Mouse (Mus musculus): ENCODE results near the gene Odf3b. TPM values are rescaled to one million over a fixed set of nuclear protein-coding genes. Genes with fewer than 3 reads are reported as not detected.

The Odf3b gene
- polyA plus RNA-seq (2014; fragmentation: Nextera tagmentation; extraction: Ambion mirVana) = 0.80 and 1.3 TPM in 2 replicates

DNA sequence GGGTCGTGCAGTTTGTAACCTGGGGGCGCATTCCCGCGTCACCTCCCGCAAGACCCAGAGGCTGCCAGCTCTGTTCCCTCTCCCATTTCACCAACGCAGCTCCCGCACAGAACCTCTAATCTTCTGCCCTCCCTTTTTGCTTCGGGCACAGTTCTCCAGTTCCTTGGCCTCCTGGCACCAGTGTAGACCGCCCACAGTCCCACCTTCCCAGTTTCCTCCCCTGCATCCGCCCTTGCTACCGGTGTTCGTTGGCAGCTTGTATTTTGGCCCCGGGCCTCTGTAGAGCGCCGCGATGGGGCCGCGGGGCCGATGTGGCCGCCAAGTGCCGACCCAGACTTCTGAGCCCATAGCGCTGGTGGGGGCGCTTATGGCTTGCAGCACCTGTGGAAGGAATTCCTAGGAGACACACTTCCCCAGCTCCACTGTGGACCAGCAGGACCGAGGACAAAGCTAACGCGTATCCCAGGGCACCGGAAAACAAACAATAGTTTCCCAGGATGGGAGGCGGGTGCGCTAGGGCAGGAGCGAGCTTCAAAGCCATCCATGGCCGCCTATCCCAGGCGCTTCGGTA lies at the start of gene Odf3b:
Gene Odf3b, minus strand, starts transcription at position 452 of the 571 bp plus-strand sequence.
- peak within 1 kb of the TSS; percentile 49 for H3K4me2 ChIP-seq (replicated peaks; ENCODE audit: low read depth, low read length)
- H3K36me3 ChIP-seq (ENCODE audit: control insufficient read depth, insufficient read depth, low read length) = no peaks in the 10 kb centered on the region
- under 1% methylated on average over 33 of the region's 33 CpGs for WGBS
- no peak within 1 kb of the TSS for H3K9ac ChIP-seq (replicated peaks; ENCODE audit: low read depth, low read length)
- H3K27ac ChIP-seq (ENCODE audit: low read length) = no peak within 1 kb of the TSS
- peak within 1 kb of the TSS; percentile 35 for H3K4me3 ChIP-seq (ENCODE audit: low read depth, low read length)
- no peak for ATAC-seq (ENCODE audit: insufficient number of reproducible peaks, insufficient read depth, low FRiP score, low read depth)
- H3K9me3 ChIP-seq (ENCODE audit: control insufficient read depth, low read depth, low read length) = no peaks in the 10 kb centered on the region
- H3K4me1 ChIP-seq (ENCODE audit: control insufficient read depth, insufficient read depth, low read length) = peaks cover 9% of the 10 kb centered on the region; the same call in 1 of the 2 replicates
- peaks cover 28% of the 10 kb centered on the region for H3K27me3 ChIP-seq (ENCODE audit: control insufficient read depth, insufficient read depth, low read length)

GRCm38 (mm10) chr15:89428136-89428790 lies 49.2 kb upstream of the Odf3b start:
- no peak overlapping the region for H3K9ac ChIP-seq (replicated peaks; ENCODE audit: low read depth, low read length)
- no peaks in the 10 kb centered on the region for H3K9me3 ChIP-seq (ENCODE audit: control insufficient read depth, low read depth, low read length)
- H3K27ac ChIP-seq (ENCODE audit: low read length) = no peak overlapping the region
- no peaks in the 10 kb centered on the region for H3K27me3 ChIP-seq (ENCODE audit: control insufficient read depth, insufficient read depth, low read length)
- ATAC-seq (ENCODE audit: insufficient number of reproducible peaks, insufficient read depth, low FRiP score, low read depth) = no peak
- no peaks in the 10 kb centered on the region for H3K4me1 ChIP-seq (ENCODE audit: control insufficient read depth, insufficient read depth, low read length)
- 83% methylated on average over 19 of the region's 19 CpGs for WGBS
- peak overlapping the region; percentile 78 for H3K4me3 ChIP-seq (ENCODE audit: low read depth, low read length)
- H3K36me3 ChIP-seq (ENCODE audit: control insufficient read depth, insufficient read depth, low read length) = peaks cover 15% of the 10 kb centered on the region
- peak overlapping the region; percentile 85 for H3K4me2 ChIP-seq (replicated peaks; ENCODE audit: low read depth, low read length)

DNA sequence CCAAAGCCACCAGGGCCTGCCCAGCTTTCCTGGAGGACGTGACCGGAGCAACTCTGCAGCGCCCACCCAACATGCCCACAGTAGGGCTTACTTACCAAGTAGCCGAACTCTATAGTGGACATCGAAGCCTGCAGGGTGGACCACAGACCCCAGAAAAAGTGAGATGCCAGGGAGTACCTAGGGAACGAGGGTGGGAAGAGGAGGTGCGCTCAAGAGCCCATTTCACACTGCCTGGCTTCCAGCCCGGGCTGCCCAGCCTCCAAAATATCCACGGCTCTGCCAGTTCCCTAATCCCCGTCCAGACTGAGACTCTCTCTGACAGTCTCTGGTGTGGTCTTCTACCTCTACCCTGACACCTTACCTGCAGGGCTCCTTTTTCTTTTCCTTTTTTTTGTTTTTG lies 47.6 kb upstream of the Odf3b start:
- no peak for ATAC-seq (ENCODE audit: insufficient number of reproducible peaks, insufficient read depth, low FRiP score, low read depth)
- H3K9ac ChIP-seq (replicated peaks; ENCODE audit: low read depth, low read length) = no peak overlapping the region
- no peaks in the 10 kb centered on the region for H3K27me3 ChIP-seq (ENCODE audit: control insufficient read depth, insufficient read depth, low read length)
- H3K4me3 ChIP-seq (ENCODE audit: low read depth, low read length) = no peak overlapping the region
- WGBS = 88% methylated on average over 10 of the region's 10 CpGs
- H3K4me2 ChIP-seq (replicated peaks; ENCODE audit: low read depth, low read length) = no peak overlapping the region
- H3K36me3 ChIP-seq (ENCODE audit: control insufficient read depth, insufficient read depth, low read length) = peaks cover 15% of the 10 kb centered on the region
- no peak overlapping the region for H3K27ac ChIP-seq (ENCODE audit: low read length)
- no peaks in the 10 kb centered on the region for H3K4me1 ChIP-seq (ENCODE audit: control insufficient read depth, insufficient read depth, low read length)
- H3K9me3 ChIP-seq (ENCODE audit: control insufficient read depth, low read depth, low read length) = no peaks in the 10 kb centered on the region

DNA sequence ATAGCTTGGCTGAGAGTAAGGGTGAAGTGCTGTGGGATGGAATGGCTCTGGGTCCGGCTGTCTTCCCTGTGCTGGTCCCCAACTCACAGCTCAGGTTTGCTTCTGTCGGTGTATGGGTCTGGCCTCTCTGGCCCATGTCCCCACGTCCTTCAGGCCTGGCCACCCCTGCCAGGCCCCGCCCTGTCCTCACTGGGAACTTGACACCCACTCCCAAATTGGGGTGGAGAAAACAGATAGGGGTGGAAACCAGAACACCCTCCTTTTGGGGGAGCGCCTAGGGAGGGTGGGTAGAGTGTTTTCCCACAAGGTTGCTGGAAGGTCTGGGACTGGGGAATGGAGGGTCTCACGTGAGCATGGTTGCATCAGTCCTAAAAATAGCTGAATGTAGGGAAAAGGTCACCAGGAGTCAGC lies 46.6 kb upstream of the Odf3b start, which contains the start of gene Cpt1b:
Gene Cpt1b, minus strand, starts transcription at position 153 of the 411 bp plus-strand sequence.
- no peaks in the 10 kb centered on the region for H3K27me3 ChIP-seq (ENCODE audit: control insufficient read depth, insufficient read depth, low read length)
- H3K4me2 ChIP-seq (replicated peaks; ENCODE audit: low read depth, low read length) = no peak within 1 kb of the TSS
- peaks cover 15% of the 10 kb centered on the region for H3K36me3 ChIP-seq (ENCODE audit: control insufficient read depth, insufficient read depth, low read length)
- ATAC-seq (ENCODE audit: insufficient number of reproducible peaks, insufficient read depth, low FRiP score, low read depth) = no peak
- H3K9ac ChIP-seq (replicated peaks; ENCODE audit: low read depth, low read length) = no peak within 1 kb of the TSS
- H3K4me3 ChIP-seq (ENCODE audit: low read depth, low read length) = no peak within 1 kb of the TSS
- 35% methylated on average over 6 of the region's 6 CpGs for WGBS
- no peaks in the 10 kb centered on the region for H3K4me1 ChIP-seq (ENCODE audit: control insufficient read depth, insufficient read depth, low read length)
- no peak within 1 kb of the TSS for H3K27ac ChIP-seq (ENCODE audit: low read length)
- no peaks in the 10 kb centered on the region for H3K9me3 ChIP-seq (ENCODE audit: control insufficient read depth, low read depth, low read length)

- 84% methylated on average over 8 of the region's 8 CpGs for WGBS
- no peak for ATAC-seq (ENCODE audit: insufficient number of reproducible peaks, insufficient read depth, low FRiP score, low read depth)
- no peak overlapping the region for H3K4me3 ChIP-seq (ENCODE audit: low read depth, low read length)
- H3K27me3 ChIP-seq (ENCODE audit: control insufficient read depth, insufficient read depth, low read length) = no peaks in the 10 kb centered on the region
- no peak overlapping the region for H3K9ac ChIP-seq (replicated peaks; ENCODE audit: low read depth, low read length)
- H3K27ac ChIP-seq (ENCODE audit: low read length) = no peak overlapping the region
- H3K4me2 ChIP-seq (replicated peaks; ENCODE audit: low read depth, low read length) = no peak overlapping the region
- no peaks in the 10 kb centered on the region for H3K9me3 ChIP-seq (ENCODE audit: control insufficient read depth, low read depth, low read length)
- H3K4me1 ChIP-seq (ENCODE audit: control insufficient read depth, insufficient read depth, low read length) = no peaks in the 10 kb centered on the region
- peaks cover 15% of the 10 kb centered on the region for H3K36me3 ChIP-seq (ENCODE audit: control insufficient read depth, insufficient read depth, low read length)
Measured at GRCm38 (mm10) chr15:89424621-89425020, 45.5 kb upstream of the Odf3b start.

DNA sequence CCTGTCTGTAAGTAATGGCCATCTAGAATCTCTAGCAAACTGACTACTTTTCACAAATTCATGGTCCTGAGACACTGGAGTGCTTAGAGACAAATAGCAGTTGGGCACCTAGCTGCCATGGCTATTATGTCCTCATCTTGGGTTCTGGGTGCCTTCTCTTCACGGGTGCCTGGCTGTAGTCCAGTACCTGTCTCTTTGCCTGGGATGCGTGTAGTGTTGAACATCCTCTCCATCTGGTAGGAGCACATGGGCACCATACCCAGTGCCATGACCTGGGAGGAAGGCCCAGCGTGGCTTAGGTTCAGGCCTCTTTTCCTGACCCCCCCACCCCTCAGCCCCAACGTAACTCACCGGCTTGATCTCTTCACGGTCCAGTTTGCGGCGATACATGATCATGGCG lies 42.9 kb upstream of the Odf3b start:
- no peaks in the 10 kb centered on the region for H3K4me1 ChIP-seq (ENCODE audit: control insufficient read depth, insufficient read depth, low read length)
- peaks cover 7% of the 10 kb centered on the region for H3K36me3 ChIP-seq (ENCODE audit: control insufficient read depth, insufficient read depth, low read length)
- H3K9ac ChIP-seq (replicated peaks; ENCODE audit: low read depth, low read length) = no peak overlapping the region
- WGBS = 93% methylated on average over 9 of the region's 9 CpGs
- H3K4me3 ChIP-seq (ENCODE audit: low read depth, low read length) = no peak overlapping the region
- H3K4me2 ChIP-seq (replicated peaks; ENCODE audit: low read depth, low read length) = no peak overlapping the region
- no peaks in the 10 kb centered on the region for H3K9me3 ChIP-seq (ENCODE audit: control insufficient read depth, low read depth, low read length)
- no peak overlapping the region for H3K27ac ChIP-seq (ENCODE audit: low read length)
- H3K27me3 ChIP-seq (ENCODE audit: control insufficient read depth, insufficient read depth, low read length) = no peaks in the 10 kb centered on the region
- no peak for ATAC-seq (ENCODE audit: insufficient number of reproducible peaks, insufficient read depth, low FRiP score, low read depth)

DNA sequence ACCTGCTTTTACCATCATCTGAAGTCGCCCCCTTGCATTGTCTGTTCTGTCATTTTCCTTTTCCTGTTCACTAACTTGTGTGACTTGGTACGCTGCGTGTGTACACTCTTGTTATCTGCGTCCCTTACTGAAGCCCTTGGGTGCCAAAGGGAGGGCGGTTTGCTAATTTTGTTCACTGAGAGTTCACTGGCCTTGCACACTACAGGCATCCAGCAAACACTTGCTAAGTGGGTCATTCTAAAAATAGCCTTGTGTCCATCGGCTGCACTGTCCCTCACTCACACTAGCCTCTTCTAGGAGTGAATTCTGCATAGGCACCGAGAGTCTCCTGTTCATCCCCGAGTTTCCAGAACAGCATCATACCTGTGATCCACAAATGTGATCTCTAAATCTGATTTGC lies 36.2 kb upstream of the Odf3b start:
- Histone ChIP-seq H3K27me3 (ENCODE audit: control insufficient read depth, insufficient read depth, low read length) (no peaks in the 10 kb centered on the region), H3K9me3 (ENCODE audit: control insufficient read depth, low read depth, low read length) (no peaks in the 10 kb centered on the region), H3K4me3 (ENCODE audit: low read depth, low read length) (no peak overlapping the region), H3K36me3 (ENCODE audit: control insufficient read depth, insufficient read depth, low read length) (no peaks in the 10 kb centered on the region), H3K27ac (ENCODE audit: low read length) (no peak overlapping the region), H3K4me1 (ENCODE audit: control insufficient read depth, insufficient read depth, low read length) (no peaks in the 10 kb centered on the region), H3K9ac (replicated peaks; ENCODE audit: low read depth, low read length) (no peak overlapping the region), H3K4me2 (replicated peaks; ENCODE audit: low read depth, low read length) (no peak overlapping the region)
- no peak for ATAC-seq (ENCODE audit: insufficient number of reproducible peaks, insufficient read depth, low FRiP score, low read depth)
- WGBS = 83% methylated on average over 8 of the region's 8 CpGs

- Histone ChIP-seq H3K27ac (ENCODE audit: low read length) (no peak within 1 kb of the TSS), H3K4me3 (ENCODE audit: low read depth, low read length) (no peak within 1 kb of the TSS), H3K4me1 (ENCODE audit: control insufficient read depth, insufficient read depth, low read length) (no peaks in the 10 kb centered on the region), H3K4me2 (replicated peaks; ENCODE audit: low read depth, low read length) (no peak within 1 kb of the TSS), H3K9ac (replicated peaks; ENCODE audit: low read depth, low read length) (no peak within 1 kb of the TSS), H3K36me3 (ENCODE audit: control insufficient read depth, insufficient read depth, low read length) (no peaks in the 10 kb centered on the region), H3K27me3 (ENCODE audit: control insufficient read depth, insufficient read depth, low read length) (no peaks in the 10 kb centered on the region), H3K9me3 (ENCODE audit: control insufficient read depth, low read depth, low read length) (peaks cover 4% of the 10 kb centered on the region; the same call in 1 of the 2 replicates)
- ATAC-seq (ENCODE audit: insufficient number of reproducible peaks, insufficient read depth, low FRiP score, low read depth) = peak; percentile 33; the same call in 1 of the 2 replicates
- WGBS = 82% methylated on average over 21 of the region's 24 CpGs
Measured at GRCm38 (mm10) chr15:89410118-89410517, 31.0 kb upstream of the Odf3b start, which contains the start of gene Syce3. Gene Syce3, minus strand, starts transcription at chr15:89410503.

Data from stomach, embryonic 14.5 days (tissue).